Mouse (Mus musculus) ES-Bruce4 (cell line): ENCODE data around the gene Iqcf6. TPM values are rescaled to one million over a fixed set of nuclear protein-coding genes. Genes with fewer than 3 reads are reported as not detected.

Source experiments
- H3K27ac ChIP-seq: 2 replicates; pipeline ENCODE4 v1.5.1; 2012; ENCODE audit warnings: low read length, inconsistent platforms; ENCODE audit not compliant: insufficient read depth
- H3K27me3 ChIP-seq: 2 replicates; pipeline ENCODE4 v1.6.1; 2012; ENCODE audit warnings: mild to moderate bottlenecking, low read length, inconsistent platforms; ENCODE audit not compliant: control insufficient read depth, poor library complexity, insufficient read depth, severe bottlenecking
- H3K36me3 ChIP-seq: 2 replicates; pipeline ENCODE4 v1.6.1; 2012; ENCODE audit warnings: inconsistent platforms, mild to moderate bottlenecking, low read length, moderate library complexity; ENCODE audit not compliant: control insufficient read depth, poor library complexity, insufficient read depth, severe bottlenecking
- H3K4me1 ChIP-seq: one replicate; pipeline ENCODE4 v1.8.1; 2011; ENCODE audit warnings: low read length; ENCODE audit not compliant: control insufficient read depth, insufficient read depth
- H3K4me3 ChIP-seq: 2 replicates; pipeline ENCODE4 v1.5.1; 2011; ENCODE audit warnings: low read depth, mild to moderate bottlenecking, low read length
- H3K9ac ChIP-seq: 2 replicates; pipeline ENCODE4 v1.6.1; 2012; ENCODE audit warnings: low read depth, mild to moderate bottlenecking, inconsistent platforms; ENCODE audit not compliant: poor library complexity, severe bottlenecking
- H3K9me3 ChIP-seq: replicated peaks from 2 replicates; pipeline ENCODE4 v1.6.1; 2012; ENCODE audit warnings: mild to moderate bottlenecking, low read length, inconsistent platforms; ENCODE audit not compliant: control insufficient read depth, poor library complexity, insufficient read depth, severe bottlenecking
- CTCF ChIP-seq: IDR thresholded peaks from one replicate; pipeline ENCODE4 v1.8.1; 2011; ENCODE audit warnings: low read depth, low read length
- EP300 ChIP-seq: IDR thresholded peaks from 2 replicates; pipeline ENCODE4 v1.6.1; 2011; ENCODE audit warnings: low read depth, low read length; ENCODE audit not compliant: insufficient read depth
- POLR2A ChIP-seq: IDR thresholded peaks from one replicate; pipeline ENCODE4 v1.8.1; 2011; ENCODE audit warnings: low read length; ENCODE audit not compliant: insufficient read depth
- polyA plus RNA-seq: library from polyadenylated mRNA; stranded (reverse); fragments of >200 nt; gene quantifications from 2 replicates; pipeline ENCODE4 v1.2.4, GENCODE M21; 2011; ENCODE audit warnings: low read depth; ENCODE audit not compliant: missing spikeins, insufficient read depth, insufficient read length

Gene Iqcf6
- polyA plus RNA-seq, 1 experiment = not detected

GRCm38 (mm10) chr9:106659935-106660334 lies 33.6 kb downstream of the Iqcf6 start:
- TF ChIP-seq CTCF (no peak), POLR2A (no peak), EP300 (no peak)
- Histone ChIP-seq H3K27ac (no peak overlapping the region), H3K4me1 (no peaks in the 10 kb centered on the region), H3K36me3 (peaks cover 18% of the 10 kb centered on the region), H3K9ac (no peak overlapping the region), H3K4me3 (no peak overlapping the region), H3K27me3 (peaks cover 4% of the 10 kb centered on the region; the same call in 1 of the 2 replicates), H3K9me3 (no peaks in the 10 kb centered on the region)

- H3K36me3 ChIP-seq = peaks cover 17% of the 10 kb centered on the region
- H3K27me3 ChIP-seq = no peaks in the 10 kb centered on the region
- no peak overlapping the region for H3K9ac ChIP-seq
- H3K27ac ChIP-seq = no peak overlapping the region
- TF ChIP-seq POLR2A = no peak
- no peak for TF ChIP-seq CTCF
- no peaks in the 10 kb centered on the region for H3K9me3 ChIP-seq
- no peaks in the 10 kb centered on the region for H3K4me1 ChIP-seq
- no peak overlapping the region for H3K4me3 ChIP-seq
These were observed 36.8 kb downstream of the Iqcf6 start for GRCm38 (mm10) chr9:106663200-106663599.

GRCm38 (mm10) chr9:106664433-106664832 lies 38.1 kb downstream of the Iqcf6 start:
- H3K27ac ChIP-seq = no peak overlapping the region
- H3K27me3 ChIP-seq = no peaks in the 10 kb centered on the region

GRCm38 (mm10) chr9:106664856-106665255 lies 38.5 kb downstream of the Iqcf6 start:
- Histone ChIP-seq H3K4me3 (no peak overlapping the region), H3K36me3 (peaks cover 13% of the 10 kb centered on the region), H3K27me3 (no peaks in the 10 kb centered on the region), H3K9me3 (no peaks in the 10 kb centered on the region), H3K4me1 (no peaks in the 10 kb centered on the region), H3K9ac (no peak overlapping the region), H3K27ac (no peak overlapping the region)
- TF ChIP-seq CTCF (no peak), POLR2A (no peak), EP300 (no peak)

More at GRCm38 (mm10) chr9:106664433-106664832, 38.1 kb downstream of the Iqcf6 start:
- H3K4me3 ChIP-seq = no peak overlapping the region
- H3K9ac ChIP-seq = no peak overlapping the region
- H3K36me3 ChIP-seq = peaks cover 13% of the 10 kb centered on the region
- TF ChIP-seq EP300 = no peak
- no peak for TF ChIP-seq POLR2A
- TF ChIP-seq CTCF = no peak
- no peaks in the 10 kb centered on the region for H3K4me1 ChIP-seq
- H3K9me3 ChIP-seq = no peaks in the 10 kb centered on the region

GRCm38 (mm10) chr9:106673860-106674259 lies 47.5 kb downstream of the Iqcf6 start:
- no peaks in the 10 kb centered on the region for H3K9me3 ChIP-seq
- no peak overlapping the region for H3K27ac ChIP-seq
- no peaks in the 10 kb centered on the region for H3K4me1 ChIP-seq
- H3K9ac ChIP-seq = no peak overlapping the region
- no peaks in the 10 kb centered on the region for H3K27me3 ChIP-seq
- H3K36me3 ChIP-seq = peaks cover 20% of the 10 kb centered on the region
- TF ChIP-seq CTCF (no peak), EP300 (no peak), POLR2A (no peak)
- H3K4me3 ChIP-seq = no peak overlapping the region

- Histone ChIP-seq H3K4me1 (no peaks in the 10 kb centered on the region), H3K9me3 (no peaks in the 10 kb centered on the region), H3K27me3 (no peaks in the 10 kb centered on the region), H3K36me3 (peaks cover 28% of the 10 kb centered on the region), H3K9ac (no peak overlapping the region), H3K27ac (no peak overlapping the region), H3K4me3 (no peak overlapping the region)
- no peak for TF ChIP-seq POLR2A
- no peak for TF ChIP-seq EP300
- TF ChIP-seq CTCF = peak; percentile 73
These were observed 49.1 kb downstream of the Iqcf6 start for GRCm38 (mm10) chr9:106675480-106675879.
